Mouse (Mus musculus) kidney, embryonic 16.5 days (tissue): ENCODE measurements around the gene Fgfr2. TPM values are rescaled to one million over a fixed set of nuclear protein-coding genes. Genes with fewer than 3 reads are reported as not detected.
"Not testable (repeated sequence)": the region's sequence is repeated elsewhere in the genome, so short reads cannot be mapped to it uniquely, and the experiment has no call there.

ENCODE experiments used
- ATAC-seq: fragments of 200-750 bp; cut with Nextera tagmentation; 2 replicates; pipeline ENCODE4 v1.8.0; 2017; ENCODE audit warnings: moderate TSS enrichment; ENCODE audit not compliant: low FRiP score, low TSS enrichment
- H3K27ac ChIP-seq: fragments of 300-500 bp; sonication (generic); 2 replicates; pipeline ENCODE4 v1.5.1; 2014; ENCODE audit warnings: low read length
- H3K27me3 ChIP-seq: fragments of 300-500 bp; sonication (generic); 2 replicates; pipeline ENCODE4 v1.6.1; 2014; ENCODE audit warnings: low read length, control low read depth, mixed read lengths; ENCODE audit not compliant: insufficient read depth
- H3K36me3 ChIP-seq: fragments of 300-500 bp; sonication (generic); 2 replicates; pipeline ENCODE4 v1.6.1; 2014; ENCODE audit warnings: low read length, control low read depth, mixed read lengths; ENCODE audit not compliant: insufficient read depth
- H3K4me1 ChIP-seq: fragments of 300-500 bp; sonication (generic); 2 replicates; pipeline ENCODE4 v1.6.1; 2014; ENCODE audit warnings: low read length, control low read depth, mixed read lengths; ENCODE audit not compliant: insufficient read depth
- H3K4me2 ChIP-seq: fragments of 300-500 bp; sonication (generic); replicated peaks from 2 replicates; pipeline ENCODE4 v1.6.1; 2014; ENCODE audit warnings: low read depth, low read length
- H3K4me3 ChIP-seq: fragments of 300-500 bp; sonication (generic); 2 replicates; pipeline ENCODE4 v1.5.1; 2014; ENCODE audit warnings: mild to moderate bottlenecking, low read length
- H3K9ac ChIP-seq: fragments of 300-500 bp; sonication (generic); replicated peaks from 2 replicates; pipeline ENCODE4 v1.6.1; 2014; ENCODE audit warnings: low read length
- H3K9me3 ChIP-seq: fragments of 300-500 bp; sonication (generic); 2 replicates; pipeline ENCODE4 v1.6.1; 2016; ENCODE audit warnings: low read length, control low read depth
- WGBS: fragments of 180-500 bp; shearing (Covaris S2); extraction: QIAGEN DNeasy Blood & Tissue Kit; methylation state at CpG from one replicate; pipeline ENCODE4 v1.1.7; 2014; 5-methylcytosine and 5-hydroxymethylcytosine counted together
- polyA plus RNA-seq: library from polyadenylated mRNA; unstranded; fragments of >200 nt; fragmentation: Nextera tagmentation; extraction: Ambion mirVana; gene quantifications from 2 replicates; pipeline ENCODE4 v1.2.1, GENCODE M21; 2015

The Fgfr2 gene
- polyA plus RNA-seq, 1 experiment from 2014 or later = 118 TPM

DNA sequence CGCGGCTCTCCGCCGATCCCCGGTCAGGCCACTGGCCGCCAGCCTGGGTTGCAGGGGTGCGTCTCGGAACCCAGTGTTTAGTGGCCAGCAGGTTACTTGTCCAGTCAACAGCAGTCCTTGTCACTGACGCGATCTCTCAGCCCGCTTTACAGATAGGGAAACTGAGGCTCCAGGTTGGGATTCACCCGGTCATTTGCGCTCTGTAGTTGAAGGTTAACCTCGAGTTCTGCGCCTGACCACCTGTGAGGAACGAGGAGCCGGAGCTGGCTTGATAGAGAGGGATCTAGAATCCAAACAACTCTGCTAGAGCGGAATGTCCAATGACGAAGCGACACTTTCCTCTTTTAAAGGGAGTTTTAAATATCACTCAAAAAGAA, 2603.1 kb downstream of the Fgfr2 start, which contains the start of gene Ate1:
TSS of gene Ate1 (minus strand) at position 321 of the 377 bp plus-strand sequence.
- Histone ChIP-seq H3K27ac (peak within 1 kb of the TSS; percentile 99), H3K4me3 (peak within 1 kb of the TSS; percentile 94), H3K9ac (peak within 1 kb of the TSS; percentile 97), H3K4me2 (peak within 1 kb of the TSS; percentile 89), H3K27me3 (no peaks in the 10 kb centered on the region), H3K4me1 (peaks cover 25% of the 10 kb centered on the region), H3K36me3 (0 out of 2 replicates have a peak, but pooled peaks cover 1% of the 10 kb centered on the region), H3K9me3 (no peaks in the 10 kb centered on the region)
- peak; percentile 0; the same call in 1 of the 2 replicates for ATAC-seq
- 14% methylated on average over 20 of the region's 20 CpGs for WGBS

DNA sequence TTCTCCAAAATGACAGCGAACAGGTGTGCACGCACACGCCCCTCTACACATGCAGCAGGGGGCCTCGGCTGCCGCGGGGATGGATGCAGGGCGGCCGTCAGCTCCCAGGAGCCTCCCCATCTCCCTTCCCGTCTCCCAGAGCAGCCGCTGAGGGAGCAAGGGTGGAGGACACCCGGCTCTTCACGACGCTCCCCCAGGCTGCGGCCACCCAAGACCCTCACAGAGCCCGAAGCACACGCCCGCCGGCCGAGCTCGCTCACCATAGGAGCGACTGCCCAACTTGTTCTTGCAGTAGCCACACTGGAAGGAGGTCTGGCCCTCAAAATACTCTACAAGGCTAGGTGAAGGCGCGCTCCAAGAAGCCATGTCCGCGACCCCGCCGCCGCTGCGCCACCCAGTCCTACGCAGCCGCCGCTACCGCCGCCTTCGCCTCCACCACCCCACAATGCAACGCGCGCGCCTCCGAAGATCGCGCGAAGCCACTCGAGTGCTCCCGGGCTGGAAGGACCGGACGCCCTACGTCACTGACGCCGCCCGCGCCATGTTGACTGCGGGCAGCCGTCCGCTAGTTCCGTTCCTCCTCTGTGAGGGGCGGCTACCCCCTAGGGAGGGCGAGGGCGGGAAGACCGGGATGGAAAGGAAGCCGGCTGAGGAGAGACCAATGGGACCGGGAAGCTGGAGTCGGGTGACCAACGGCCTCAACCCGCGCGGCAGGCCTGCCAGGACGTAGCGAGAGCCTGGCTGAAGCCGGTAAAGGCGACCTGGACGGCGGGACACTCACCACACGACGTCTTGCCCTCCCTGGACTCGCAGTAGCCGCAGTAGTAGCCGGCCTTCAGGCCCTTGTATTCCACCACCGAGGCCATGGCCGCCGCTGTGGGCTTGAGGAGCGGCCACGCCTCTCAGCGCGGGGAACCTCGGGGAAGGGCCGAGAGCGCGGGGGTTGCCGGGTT, 2603.8 kb downstream of the Fgfr2 start:
- Histone ChIP-seq H3K27ac (peak overlapping the region; percentile 99), H3K9ac (peak overlapping the region; percentile 97), H3K4me2 (peak overlapping the region; percentile 89), H3K4me3 (peak overlapping the region; percentile 94), H3K36me3 (0 out of 2 replicates have a peak, but pooled peaks cover 6% of the 10 kb centered on the region), H3K27me3 (no peaks in the 10 kb centered on the region), H3K9me3 (no peaks in the 10 kb centered on the region), H3K4me1 (peaks cover 25% of the 10 kb centered on the region)
- WGBS = under 1% methylated on average over 90 of the region's 90 CpGs
- peak; percentile 98 for ATAC-seq

GRCm38 (mm10) chr7:130518213-130519095, 2604.7 kb downstream of the Fgfr2 start:
- Histone ChIP-seq H3K36me3 (0 out of 2 replicates have a peak, but pooled peaks cover 13% of the 10 kb centered on the region), H3K27me3 (no peaks in the 10 kb centered on the region), H3K27ac (peak overlapping the region; percentile 94), H3K4me2 (peak overlapping the region; percentile 89), H3K4me3 (peak overlapping the region; percentile 94), H3K9me3 (no peaks in the 10 kb centered on the region), H3K4me1 (peaks cover 25% of the 10 kb centered on the region), H3K9ac (peak overlapping the region; percentile 97)
- WGBS = 22% methylated on average over 26 of the region's 26 CpGs
- ATAC-seq = no peak

- H3K27ac ChIP-seq = no peak overlapping the region
- no peak overlapping the region for H3K9ac ChIP-seq
- no peak overlapping the region for H3K4me3 ChIP-seq
- H3K4me1 ChIP-seq = no peaks in the 10 kb centered on the region
- no peaks in the 10 kb centered on the region for H3K9me3 ChIP-seq
- no peak for ATAC-seq
- no peak overlapping the region for H3K4me2 ChIP-seq
- H3K27me3 ChIP-seq = no peaks in the 10 kb centered on the region
- peaks cover 57% of the 10 kb centered on the region for H3K36me3 ChIP-seq
- 91% methylated on average over 5 of the region's 5 CpGs for WGBS
Measured at GRCm38 (mm10) chr7:130510243-130510642, 2612.9 kb downstream of the Fgfr2 start.

DNA sequence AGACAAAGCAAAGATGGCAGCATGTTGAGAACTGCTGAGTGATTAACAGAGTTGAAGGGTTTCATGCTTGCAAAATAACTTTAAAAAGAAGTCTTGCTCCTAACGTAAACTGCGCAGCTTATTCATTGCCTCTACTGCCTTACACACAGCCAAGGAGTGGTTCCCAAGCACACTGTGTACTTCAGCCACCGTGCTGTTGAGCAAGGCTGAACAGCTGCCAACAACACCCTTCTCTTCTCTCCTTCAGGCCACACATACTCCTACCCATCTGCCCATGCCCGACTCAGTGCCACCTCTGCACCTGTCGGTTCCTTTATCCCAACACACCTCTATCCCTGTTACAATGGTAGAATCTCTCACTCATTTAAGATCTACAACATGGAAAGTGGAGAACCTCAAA, 2620.1 kb downstream of the Fgfr2 start:
- Histone ChIP-seq H3K4me1 (no peaks in the 10 kb centered on the region), H3K36me3 (peaks cover 42% of the 10 kb centered on the region)
- 93% methylated on average over 5 of the region's 5 CpGs for WGBS

DNA sequence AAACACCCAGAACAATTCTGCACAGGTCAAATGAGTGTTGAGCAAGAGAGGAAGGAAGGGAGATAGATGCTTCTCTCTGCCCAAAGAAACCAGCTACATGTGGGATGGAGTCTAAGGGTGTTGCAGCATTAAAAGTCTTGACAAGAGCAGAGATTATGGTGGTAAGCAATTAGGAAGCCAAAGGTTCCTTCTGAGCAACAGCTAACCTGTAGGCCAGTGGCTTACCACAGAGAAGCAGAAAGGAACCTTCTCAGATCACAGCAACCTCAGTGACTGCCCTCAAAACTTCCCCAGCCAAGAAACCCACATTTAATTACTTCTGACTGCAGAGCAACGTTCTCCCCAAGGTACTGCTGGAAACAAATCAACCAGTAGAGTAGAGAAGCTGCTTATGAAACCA, 2621.7 kb downstream of the Fgfr2 start:
- H3K27me3 ChIP-seq = no peaks in the 10 kb centered on the region
- ATAC-seq = no peak
- no peak overlapping the region for H3K9ac ChIP-seq
- 71% methylated on average over 1 of the region's 1 CpGs for WGBS
- no peak overlapping the region for H3K4me3 ChIP-seq
- H3K9me3 ChIP-seq = no peaks in the 10 kb centered on the region
- H3K27ac ChIP-seq = no peak overlapping the region
- no peak overlapping the region for H3K4me2 ChIP-seq
- peaks cover 31% of the 10 kb centered on the region for H3K36me3 ChIP-seq
- no peaks in the 10 kb centered on the region for H3K4me1 ChIP-seq

More for the DNA sequence above, 2620.1 kb downstream of the Fgfr2 start:
- Histone ChIP-seq H3K9ac (no peak overlapping the region), H3K9me3 (no peaks in the 10 kb centered on the region), H3K4me2 (no peak overlapping the region), H3K4me3 (no peak overlapping the region), H3K27me3 (no peaks in the 10 kb centered on the region), H3K27ac (no peak overlapping the region)
- no peak for ATAC-seq

GRCm38 (mm10) chr7:130493346-130493745, 2629.8 kb downstream of the Fgfr2 start:
- no peak overlapping the region for H3K27ac ChIP-seq
- H3K9me3 ChIP-seq = no peaks in the 10 kb centered on the region
- no peak overlapping the region for H3K4me3 ChIP-seq
- no peak overlapping the region for H3K4me2 ChIP-seq
- H3K4me1 ChIP-seq = 0 out of 2 replicates have a peak, but pooled peaks cover 3% of the 10 kb centered on the region
- H3K36me3 ChIP-seq = peaks cover 16% of the 10 kb centered on the region
- no peak overlapping the region for H3K9ac ChIP-seq
- ATAC-seq = no peak
- no peaks in the 10 kb centered on the region for H3K27me3 ChIP-seq
- WGBS = 85% methylated on average over 3 of the region's 3 CpGs

GRCm38 (mm10) chr7:130492026-130492425, 2631.1 kb downstream of the Fgfr2 start:
- no peak overlapping the region for H3K4me3 ChIP-seq
- 0 out of 2 replicates have a peak, but pooled peaks cover 5% of the 10 kb centered on the region for H3K9me3 ChIP-seq
- no peak overlapping the region for H3K27ac ChIP-seq
- H3K4me2 ChIP-seq = no peak overlapping the region
- no peak for ATAC-seq
- no peak overlapping the region for H3K9ac ChIP-seq
- H3K36me3 ChIP-seq = peaks cover 24% of the 10 kb centered on the region
- 0 out of 2 replicates have a peak, but pooled peaks cover 3% of the 10 kb centered on the region for H3K4me1 ChIP-seq
- no peaks in the 10 kb centered on the region for H3K27me3 ChIP-seq

GRCm38 (mm10) chr7:130479003-130479402, 2644.1 kb downstream of the Fgfr2 start:
- H3K4me3 ChIP-seq, ATAC-seq, H3K27ac ChIP-seq, H3K36me3 ChIP-seq, H3K9ac ChIP-seq, H3K27me3 ChIP-seq, H3K9me3 ChIP-seq, H3K4me2 ChIP-seq, H3K4me1 ChIP-seq: not testable (repeated sequence)
- WGBS = 90% methylated on average over 3 of the region's 3 CpGs
